Mouse (Mus musculus) neutrophil, adult 83 days (primary cell): ENCODE results near the gene Bsx. TPM values are rescaled to one million over a fixed set of nuclear protein-coding genes. Genes with fewer than 3 reads are reported as not detected.

ENCODE experiments used
- total RNA-seq, 2 experiments: library from RNA; stranded (reverse); gene quantifications; one replicate each; pipeline ENCODE4 v1.2.4; 2023

Gene Bsx
- total RNA-seq = not detected

GRCm38 (mm10) chr9:40873556-40874470 is at the start of gene Bsx:
TSS of gene Bsx (plus strand) at chr9:40874127.

Other genes starting within 250 kb of the Bsx start
- not detected for gene Gm21915, start 203.5 kb upstream of the Bsx start, total RNA-seq
- under 1 TPM; 0.50 to 0.60 TPM for gene Clmp, start 188.2 kb upstream of the Bsx start, total RNA-seq
- 1,000 to 10,000 TPM in 1 of 2 experiments, 100 to 1,000 TPM in 1; 894 to 1,202 TPM for gene Hspa8, start 73.1 kb upstream of the Bsx start, total RNA-seq
- not detected for gene Jhy, start 90.0 kb downstream of the Bsx start, total RNA-seq
- under 1 TPM; 0.20 to 0.31 TPM for gene Crtam, start 130.5 kb downstream of the Bsx start, total RNA-seq